24 mouse cellular contexts compared by ENCODE assay signal in the genomic region with DNA sequence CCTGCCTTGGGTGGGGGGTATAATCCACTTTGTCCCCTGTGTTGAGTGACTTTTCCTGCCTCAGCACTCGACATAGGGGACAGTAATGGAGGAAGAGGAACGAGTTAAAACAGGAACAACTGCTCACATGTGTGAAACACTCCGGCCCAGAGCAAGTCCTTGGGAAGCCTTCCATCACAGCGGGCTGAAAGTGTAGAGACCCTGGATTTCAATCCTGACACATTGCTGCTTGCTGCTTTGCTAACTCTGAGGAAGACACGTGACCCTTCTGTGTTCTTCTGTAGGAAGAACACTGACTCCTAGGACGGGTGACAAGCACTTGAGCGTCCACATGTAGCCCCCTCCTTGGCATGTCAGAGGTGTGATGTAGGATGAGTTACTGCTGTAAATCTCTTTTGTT. TPM values are rescaled to one million over a fixed set of nuclear protein-coding genes. Genes with fewer than 3 reads are reported as not detected.
DNase-seq lines count a peak whose midpoint lies in the region; ATAC-seq lines count a peak whose summit lies in the region.
"Had no signal": no experiment of that assay in that cellular context is flagged by ENCODE, and none has a peak within 500 bp of the region (broad histone marks: within the 10 kb centered on the region; RNA-seq: fewer than 3 reads in every experiment).

No protein-coding gene starts in this region.

- WGBS in heart, embryonic 16.5 days = 72% methylated on average over 7 of the region's 7 CpGs
- 85% methylated on average over 7 of the region's 7 CpGs for WGBS in midbrain, embryonic 10.5 days
- WGBS in midbrain, embryonic 13.5 days = 89% methylated on average over 7 of the region's 7 CpGs
- 73% methylated on average over 7 of the region's 7 CpGs for WGBS in stomach, embryonic 16.5 days

- DNase-seq in adrenal gland, postnatal 14 days = peak; percentile 53
- DNase-seq in adrenal gland, adult 2 months = no peak
- DNase-seq in heart, adult 11 months = no peak
- no peak for DNase-seq in midbrain, embryonic 10.5 days (ENCODE audit: low spot score)
- DNase-seq in embryo, embryonic 9.5 days (ENCODE audit: extremely low spot score) = no peak
- DNase-seq: cerebellum, adult 2 months; cerebellum, postnatal 25 days; embryo, embryonic 11 days; forebrain, postnatal 0 days; kidney, postnatal 36 days; liver, embryonic 13.5 days; lung, embryonic 14.5 days; right cerebral cortex, postnatal 14 days; thymus, adult 2 months; thymus, postnatal 4 days had no signal

- no peaks in the 10 kb centered on the region for H3K9me3 ChIP-seq in heart, embryonic 16.5 days (replicated peaks; ENCODE audit: control insufficient read depth, low read length)
- no peaks in the 10 kb centered on the region for H3K9me3 ChIP-seq in midbrain, embryonic 10.5 days (replicated peaks)
- H3K9me3 ChIP-seq in midbrain, embryonic 13.5 days = no peaks in the 10 kb centered on the region
- H3K9me3 ChIP-seq in stomach, embryonic 16.5 days (replicated peaks; ENCODE audit: control insufficient read depth, low read length) = no peaks in the 10 kb centered on the region
- H3K9me3 ChIP-seq: forebrain, embryonic 10.5 days; hindbrain, embryonic 12.5 days; liver, embryonic 13.5 days; megakaryocyte, embryonic 14.5 days; midbrain, embryonic 15.5 days; neural tube, embryonic 12.5 days had no signal

- peaks cover 36% of the 10 kb centered on the region for H3K4me1 ChIP-seq in heart, embryonic 16.5 days (ENCODE audit: control insufficient read depth, insufficient read depth, low read length)
- H3K4me1 ChIP-seq in midbrain, embryonic 10.5 days = peaks cover 14% of the 10 kb centered on the region
- H3K4me1 ChIP-seq in midbrain, embryonic 13.5 days (replicated peaks) = peaks cover 10% of the 10 kb centered on the region
- peaks cover 23% of the 10 kb centered on the region; the same call in 1 of the 2 replicates for H3K4me1 ChIP-seq in stomach, embryonic 16.5 days (ENCODE audit: control insufficient read depth, insufficient read depth, low read length)

- peak overlapping the region; percentile 66 for H3K27ac ChIP-seq in heart, embryonic 16.5 days (ENCODE audit: low read length)
- H3K27ac ChIP-seq in midbrain, embryonic 10.5 days (replicated peaks) = 0 out of 2 replicates have a peak overlapping the region, but pooled peaks have one; percentile 11
- H3K27ac ChIP-seq in midbrain, embryonic 13.5 days = no peak overlapping the region
- H3K27ac ChIP-seq in stomach, embryonic 16.5 days (ENCODE audit: low read length) = peak overlapping the region; percentile 86; the same call in 1 of the 2 replicates
- H3K27ac ChIP-seq: liver, embryonic 13.5 days; midbrain, embryonic 15.5 days; neural tube, embryonic 12.5 days had no signal

- no peak for ATAC-seq in heart, embryonic 16.5 days (replicated peaks; ENCODE audit: extremely low read depth, insufficient read depth, low FRiP score)
- no peak for ATAC-seq in midbrain, embryonic 13.5 days
- no peak for ATAC-seq in stomach, embryonic 16.5 days (ENCODE audit: insufficient read depth, low FRiP score)
- ATAC-seq: forebrain, postnatal 0 days; midbrain, embryonic 15.5 days had no signal

- no peak overlapping the region for H3K9ac ChIP-seq in heart, embryonic 16.5 days (ENCODE audit: low read length)
- H3K9ac ChIP-seq in midbrain, embryonic 13.5 days (replicated peaks) = no peak overlapping the region
- H3K9ac ChIP-seq in stomach, embryonic 16.5 days (ENCODE audit: low read length) = no peak overlapping the region; the same call in 1 of the 2 replicates
- H3K9ac ChIP-seq: forebrain, postnatal 0 days; hindbrain, embryonic 12.5 days; liver, embryonic 13.5 days; lung, embryonic 14.5 days; midbrain, embryonic 15.5 days; neural tube, embryonic 12.5 days had no signal

- H3K27me3 ChIP-seq in heart, embryonic 16.5 days (ENCODE audit: control insufficient read depth, insufficient read depth, low read length) = no peaks in the 10 kb centered on the region
- H3K27me3 ChIP-seq in midbrain, embryonic 10.5 days (ENCODE audit: low read depth, poor library complexity, severe bottlenecking) = no peaks in the 10 kb centered on the region
- H3K27me3 ChIP-seq in midbrain, embryonic 13.5 days = no peaks in the 10 kb centered on the region
- no peaks in the 10 kb centered on the region for H3K27me3 ChIP-seq in stomach, embryonic 16.5 days (ENCODE audit: control insufficient read depth, insufficient read depth, low read length)
- H3K27me3 ChIP-seq: hindbrain, embryonic 12.5 days; liver, embryonic 13.5 days; megakaryocyte, embryonic 14.5 days; midbrain, embryonic 15.5 days; neural tube, embryonic 12.5 days had no signal

- H3K4me2 ChIP-seq in heart, embryonic 16.5 days (ENCODE audit: low read depth, low read length) = no peak overlapping the region
- H3K4me2 ChIP-seq in midbrain, embryonic 13.5 days (replicated peaks) = no peak overlapping the region
- H3K4me2 ChIP-seq in stomach, embryonic 16.5 days (ENCODE audit: low read depth, low read length) = no peak overlapping the region
- H3K4me2 ChIP-seq: hindbrain, embryonic 12.5 days; liver, embryonic 13.5 days; lung, embryonic 14.5 days; midbrain, embryonic 15.5 days; neural tube, embryonic 12.5 days had no signal

- peaks cover 17% of the 10 kb centered on the region for H3K36me3 ChIP-seq in heart, embryonic 16.5 days (ENCODE audit: control insufficient read depth, insufficient read depth)
- no peaks in the 10 kb centered on the region for H3K36me3 ChIP-seq in midbrain, embryonic 10.5 days
- peaks cover 4% of the 10 kb centered on the region; the same call in 1 of the 2 replicates for H3K36me3 ChIP-seq in midbrain, embryonic 13.5 days
- H3K36me3 ChIP-seq in stomach, embryonic 16.5 days (ENCODE audit: control insufficient read depth, insufficient read depth, low read length) = no peaks in the 10 kb centered on the region
- H3K36me3 ChIP-seq: hindbrain, embryonic 12.5 days; liver, embryonic 13.5 days; neural tube, embryonic 12.5 days had no signal

- H3K4me3 ChIP-seq in heart, embryonic 16.5 days (ENCODE audit: low read length) = no peak overlapping the region
- no peak overlapping the region for H3K4me3 ChIP-seq in midbrain, embryonic 10.5 days
- no peak overlapping the region for H3K4me3 ChIP-seq in midbrain, embryonic 13.5 days (replicated peaks)
- H3K4me3 ChIP-seq in stomach, embryonic 16.5 days (replicated peaks; ENCODE audit: low read length) = no peak overlapping the region
- H3K4me3 ChIP-seq: forebrain, embryonic 10.5 days; hindbrain, embryonic 12.5 days; liver, embryonic 13.5 days; megakaryocyte, embryonic 14.5 days; midbrain, embryonic 15.5 days; neural tube, embryonic 12.5 days had no signal

RNA-seq across cellular contexts. Expression of gene Nt5dc3, which starts 36.3 kb away (rescaled TPM):
- total RNA-seq in adrenal gland, postnatal 14 days (2021) = 23.2 and 25.1 TPM in 2 replicates
- 10 to 100 TPM; 29.8 to 57.4 TPM for total RNA-seq in adrenal gland, adult 2 months (2021)
- 29.0 and 30.2 TPM in 2 replicates for polyA plus RNA-seq in adrenal gland, adult 2 months (2012; rRNA removed)
- polyA plus RNA-seq in heart, embryonic 16.5 days (2015; fragmentation: Nextera tagmentation; extraction: Ambion mirVana) = 4.8 and 5.0 TPM in 2 replicates
- polyA plus RNA-seq in midbrain, embryonic 10.5 days (2016; fragmentation: Nextera tagmentation; extraction: Ambion mirVana) = 0.67 and 0.72 TPM in 2 replicates
- polyA plus RNA-seq in midbrain, embryonic 13.5 days (2015; fragmentation: Nextera tagmentation; extraction: Ambion mirVana) = 5.9 and 6.5 TPM in 2 replicates
- polyA plus RNA-seq in stomach, embryonic 16.5 days (2015; fragmentation: Nextera tagmentation; extraction: Ambion mirVana) = 1.5 and 1.8 TPM in 2 replicates

RNA-seq across cellular contexts. Expression of gene Gm49358, which starts 51.4 kb away (rescaled TPM):
- 8.3 and 9.8 TPM in 2 replicates for total RNA-seq in adrenal gland, postnatal 14 days (2021)
- 10 to 100 TPM; 20.1 to 23.6 TPM for total RNA-seq in adrenal gland, adult 2 months (2021)
- not detected in 2 replicates for polyA plus RNA-seq in adrenal gland, adult 2 months (2012; rRNA removed)
- polyA plus RNA-seq in heart, embryonic 16.5 days (2015; fragmentation: Nextera tagmentation; extraction: Ambion mirVana) = not detected in 2 replicates
- polyA plus RNA-seq in midbrain, embryonic 10.5 days (2016; fragmentation: Nextera tagmentation; extraction: Ambion mirVana) = not detected in 2 replicates
- not detected in 2 replicates for polyA plus RNA-seq in midbrain, embryonic 13.5 days (2015; fragmentation: Nextera tagmentation; extraction: Ambion mirVana)
- not detected in 2 replicates for polyA plus RNA-seq in stomach, embryonic 16.5 days (2015; fragmentation: Nextera tagmentation; extraction: Ambion mirVana)
- polyA plus RNA-seq: cerebellum, adult 2 months; forebrain, embryonic 10.5 days; forebrain, postnatal 0 days; hindbrain, embryonic 12.5 days; intestine, postnatal 0 days; liver, embryonic 13.5 days; lung, embryonic 14.5 days; midbrain, embryonic 15.5 days; neural tube, embryonic 12.5 days; thymus, adult 2 months had no signal
